Mouse (Mus musculus): ENCODE measurements around the gene Rph3al. TPM values are rescaled to one million over a fixed set of nuclear protein-coding genes. Genes with fewer than 3 reads are reported as not detected.
A peak's percentile ranks its signal among the peaks of the same experiment; 100 is the strongest.

The Rph3al gene
- polyA plus RNA-seq, 1 experiment from 2014 or later, result 2.2 TPM

DNA sequence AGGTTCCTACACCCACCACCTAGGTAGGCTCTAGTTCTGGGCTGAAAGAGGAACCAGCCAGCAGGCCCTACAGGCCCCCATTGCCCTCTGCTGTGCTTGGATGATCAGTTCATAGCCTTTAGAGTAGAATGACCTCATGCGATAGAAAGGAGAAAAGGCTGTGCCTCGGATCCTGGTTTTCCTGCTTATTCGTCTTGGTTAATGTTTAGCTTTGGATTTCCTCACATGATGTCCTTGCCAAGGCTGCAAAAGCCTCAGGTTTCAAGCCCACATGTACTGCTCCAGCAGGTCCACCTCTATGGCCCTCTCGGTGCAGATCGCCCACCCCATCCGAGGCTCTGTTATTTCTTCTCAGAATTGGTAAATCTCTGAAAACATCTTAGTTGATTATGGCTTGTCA lies 33.2 kb downstream of the Rph3al start:
- ATAC-seq (ENCODE audit: low FRiP score) (no peak), DNase-seq (ENCODE audit: low spot score) (no peak)
- no peaks in the 10 kb centered on the region for H3K27me3 ChIP-seq (ENCODE audit: control insufficient read depth, insufficient read depth, low read length)
- H3K9ac ChIP-seq (ENCODE audit: low read depth, low read length), result no peak overlapping the region
- WGBS, result 61% methylated on average over 6 of the region's 6 CpGs
- no peaks in the 10 kb centered on the region for H3K36me3 ChIP-seq (ENCODE audit: control insufficient read depth, insufficient read depth, low read length)
- no peaks in the 10 kb centered on the region for H3K9me3 ChIP-seq (ENCODE audit: control insufficient read depth, low read length)
- H3K4me2 ChIP-seq (replicated peaks; ENCODE audit: low read depth, low read length), result no peak overlapping the region
- H3K4me3 ChIP-seq (ENCODE audit: low read depth, low read length), result no peak overlapping the region
- H3K27ac ChIP-seq (ENCODE audit: low read depth, low read length), result no peak overlapping the region; the same call in 1 of the 2 replicates
- H3K4me1 ChIP-seq (replicated peaks; ENCODE audit: control insufficient read depth, insufficient read depth, low read length), result 0 out of 2 replicates have a peak, but pooled peaks cover 3% of the 10 kb centered on the region

DNA sequence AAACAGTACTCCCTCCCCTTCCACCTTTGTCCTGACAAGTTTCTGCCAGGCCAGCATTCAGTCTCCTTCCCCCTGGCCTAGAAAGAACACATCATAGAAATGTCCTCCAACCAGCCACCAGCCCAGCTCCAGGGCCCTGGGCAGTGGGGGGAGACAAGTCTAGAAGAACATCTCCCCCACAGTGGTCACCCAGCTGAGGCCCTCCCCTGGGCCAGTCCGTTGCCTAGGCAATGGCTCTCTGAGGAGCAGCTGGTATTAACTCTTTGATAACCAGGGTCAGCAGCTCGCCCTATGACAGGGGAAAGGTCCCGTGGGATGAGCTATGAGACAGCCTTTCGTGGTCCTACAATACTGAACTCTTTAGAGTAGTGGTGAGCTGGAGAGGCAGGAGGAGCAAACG lies 33.7 kb downstream of the Rph3al start:
- WGBS, result 12% methylated on average over 5 of the region's 5 CpGs
- peak; percentile 52 for DNase-seq (ENCODE audit: low spot score)
- H3K36me3 ChIP-seq (ENCODE audit: control insufficient read depth, insufficient read depth, low read length), result no peaks in the 10 kb centered on the region
- no peaks in the 10 kb centered on the region for H3K27me3 ChIP-seq (ENCODE audit: control insufficient read depth, insufficient read depth, low read length)
- H3K9ac ChIP-seq (ENCODE audit: low read depth, low read length), result no peak overlapping the region
- no peaks in the 10 kb centered on the region for H3K9me3 ChIP-seq (ENCODE audit: control insufficient read depth, low read length)
- no peak overlapping the region; the same call in 1 of the 2 replicates for H3K27ac ChIP-seq (ENCODE audit: low read depth, low read length)
- 0 out of 2 replicates have a peak, but pooled peaks have one; percentile 60 for ATAC-seq (ENCODE audit: low FRiP score)
- H3K4me3 ChIP-seq (ENCODE audit: low read depth, low read length), result no peak overlapping the region
- H3K4me1 ChIP-seq (replicated peaks; ENCODE audit: control insufficient read depth, insufficient read depth, low read length), result 0 out of 2 replicates have a peak, but pooled peaks cover 3% of the 10 kb centered on the region
- H3K4me2 ChIP-seq (replicated peaks; ENCODE audit: low read depth, low read length), result no peak overlapping the region

GRCm38 (mm10) chr11:75903486-75903885 lies 34.7 kb downstream of the Rph3al start:
- H3K9ac ChIP-seq (ENCODE audit: low read depth, low read length), result no peak overlapping the region
- no peak overlapping the region for H3K27ac ChIP-seq (ENCODE audit: low read depth, low read length)
- 72% methylated on average over 3 of the region's 3 CpGs for WGBS
- no peak overlapping the region for H3K4me3 ChIP-seq (ENCODE audit: low read depth, low read length)
- H3K4me2 ChIP-seq (replicated peaks; ENCODE audit: low read depth, low read length), result no peak overlapping the region
- peak; percentile 55 for DNase-seq (ENCODE audit: low spot score)
- no peak for ATAC-seq (ENCODE audit: low FRiP score)
- no peaks in the 10 kb centered on the region for H3K9me3 ChIP-seq (ENCODE audit: control insufficient read depth, low read length)
- no peaks in the 10 kb centered on the region for H3K27me3 ChIP-seq (ENCODE audit: control insufficient read depth, insufficient read depth, low read length)
- 0 out of 2 replicates have a peak, but pooled peaks cover 3% of the 10 kb centered on the region for H3K4me1 ChIP-seq (replicated peaks; ENCODE audit: control insufficient read depth, insufficient read depth, low read length)
- H3K36me3 ChIP-seq (ENCODE audit: control insufficient read depth, insufficient read depth, low read length), result no peaks in the 10 kb centered on the region

DNA sequence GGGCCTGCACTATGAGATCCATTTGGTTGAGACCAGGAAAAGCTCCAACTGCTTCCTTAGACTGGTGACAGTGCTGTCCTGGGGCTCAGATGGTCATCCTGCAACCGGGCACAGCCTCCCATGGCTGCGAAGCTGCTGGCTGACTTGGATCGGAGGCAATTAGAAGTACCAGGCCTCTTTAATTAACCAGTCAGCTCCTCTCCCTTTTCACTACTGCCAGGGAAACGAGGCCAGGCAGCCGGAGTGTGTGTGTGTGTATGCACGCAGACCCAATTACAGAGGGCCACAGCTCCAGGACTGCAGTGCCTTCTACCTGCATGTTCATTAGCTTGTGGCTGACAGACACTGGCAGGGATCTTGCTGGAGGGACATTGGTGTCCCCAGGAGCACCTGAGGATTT lies 36.9 kb downstream of the Rph3al start:
- Histone ChIP-seq H3K4me2 (replicated peaks; ENCODE audit: low read depth, low read length) (no peak overlapping the region), H3K4me1 (replicated peaks; ENCODE audit: control insufficient read depth, insufficient read depth, low read length) (0 out of 2 replicates have a peak, but pooled peaks cover 3% of the 10 kb centered on the region), H3K4me3 (ENCODE audit: low read depth, low read length) (no peak overlapping the region), H3K36me3 (ENCODE audit: control insufficient read depth, insufficient read depth, low read length) (no peaks in the 10 kb centered on the region), H3K27me3 (ENCODE audit: control insufficient read depth, insufficient read depth, low read length) (no peaks in the 10 kb centered on the region), H3K9ac (ENCODE audit: low read depth, low read length) (no peak overlapping the region), H3K9me3 (ENCODE audit: control insufficient read depth, low read length) (no peaks in the 10 kb centered on the region), H3K27ac (ENCODE audit: low read depth, low read length) (no peak overlapping the region; the same call in 1 of the 2 replicates)
- 70% methylated on average over 6 of the region's 6 CpGs for WGBS
- DNase-seq (ENCODE audit: low spot score) (no peak), ATAC-seq (ENCODE audit: low FRiP score) (no peak)

GRCm38 (mm10) chr11:75899676-75900075 lies 38.6 kb downstream of the Rph3al start:
- no peak overlapping the region for H3K27ac ChIP-seq (ENCODE audit: low read depth, low read length)
- no peak for ATAC-seq (ENCODE audit: low FRiP score)
- H3K9me3 ChIP-seq (ENCODE audit: control insufficient read depth, low read length), result no peaks in the 10 kb centered on the region
- H3K9ac ChIP-seq (ENCODE audit: low read depth, low read length), result no peak overlapping the region
- no peaks in the 10 kb centered on the region for H3K27me3 ChIP-seq (ENCODE audit: control insufficient read depth, insufficient read depth, low read length)
- no peak overlapping the region for H3K4me3 ChIP-seq (ENCODE audit: low read depth, low read length)
- 52% methylated on average over 9 of the region's 9 CpGs for WGBS
- H3K36me3 ChIP-seq (ENCODE audit: control insufficient read depth, insufficient read depth, low read length), result no peaks in the 10 kb centered on the region
- no peak for DNase-seq (ENCODE audit: low spot score)
- H3K4me1 ChIP-seq (replicated peaks; ENCODE audit: control insufficient read depth, insufficient read depth, low read length), result 0 out of 2 replicates have a peak, but pooled peaks cover 3% of the 10 kb centered on the region
- H3K4me2 ChIP-seq (replicated peaks; ENCODE audit: low read depth, low read length), result no peak overlapping the region

DNA sequence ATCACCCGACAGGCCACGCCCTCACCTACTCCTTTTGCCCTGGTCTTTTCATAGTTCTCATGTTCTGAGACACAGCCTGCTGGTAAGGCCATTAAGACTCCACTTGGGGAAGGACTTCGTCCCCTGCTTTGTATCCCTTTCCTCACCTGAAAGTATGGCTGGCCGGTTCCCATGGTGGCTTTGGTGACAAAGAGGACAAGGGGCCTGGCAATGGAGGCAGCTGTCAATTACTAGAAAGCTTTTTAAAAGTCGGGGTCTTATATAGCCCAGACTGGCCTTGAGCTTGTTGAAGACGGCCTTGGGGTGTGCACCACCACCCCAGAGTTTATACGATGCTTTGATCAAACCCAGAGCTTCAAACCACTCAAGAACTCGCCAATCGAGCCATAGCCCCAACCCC lies 39.7 kb downstream of the Rph3al start:
- no peak overlapping the region for H3K4me3 ChIP-seq (ENCODE audit: low read depth, low read length)
- DNase-seq (ENCODE audit: low spot score) (no peak), ATAC-seq (ENCODE audit: low FRiP score) (no peak)
- no peaks in the 10 kb centered on the region for H3K36me3 ChIP-seq (ENCODE audit: control insufficient read depth, insufficient read depth, low read length)
- WGBS, result 90% methylated on average over 9 of the region's 9 CpGs
- no peak overlapping the region for H3K27ac ChIP-seq (ENCODE audit: low read depth, low read length)
- no peak overlapping the region for H3K4me2 ChIP-seq (replicated peaks; ENCODE audit: low read depth, low read length)
- H3K27me3 ChIP-seq (ENCODE audit: control insufficient read depth, insufficient read depth, low read length), result no peaks in the 10 kb centered on the region
- H3K9me3 ChIP-seq (ENCODE audit: control insufficient read depth, low read length), result no peaks in the 10 kb centered on the region
- H3K9ac ChIP-seq (ENCODE audit: low read depth, low read length), result no peak overlapping the region
- no peaks in the 10 kb centered on the region for H3K4me1 ChIP-seq (replicated peaks; ENCODE audit: control insufficient read depth, insufficient read depth, low read length)

- WGBS, result 70% methylated on average over 12 of the region's 12 CpGs
- ATAC-seq (ENCODE audit: low FRiP score), result no peak
Measured at GRCm38 (mm10) chr11:75894791-75895420, 43.3 kb downstream of the Rph3al start.

GRCm38 (mm10) chr11:75893956-75894355 lies 44.3 kb downstream of the Rph3al start:
- DNase-seq (ENCODE audit: low spot score), result no peak
- H3K27ac ChIP-seq (ENCODE audit: low read depth, low read length), result no peak overlapping the region
- H3K4me2 ChIP-seq (replicated peaks; ENCODE audit: low read depth, low read length), result no peak overlapping the region
- no peak overlapping the region for H3K4me3 ChIP-seq (ENCODE audit: low read depth, low read length)
- H3K4me1 ChIP-seq (replicated peaks; ENCODE audit: control insufficient read depth, insufficient read depth, low read length), result no peaks in the 10 kb centered on the region
- H3K27me3 ChIP-seq (ENCODE audit: control insufficient read depth, insufficient read depth, low read length), result no peaks in the 10 kb centered on the region
- ATAC-seq (ENCODE audit: low FRiP score), result no peak
- no peak overlapping the region for H3K9ac ChIP-seq (ENCODE audit: low read depth, low read length)
- H3K36me3 ChIP-seq (ENCODE audit: control insufficient read depth, insufficient read depth, low read length), result no peaks in the 10 kb centered on the region
- 80% methylated on average over 2 of the region's 2 CpGs for WGBS
- H3K9me3 ChIP-seq (ENCODE audit: control insufficient read depth, low read length), result no peaks in the 10 kb centered on the region

More at GRCm38 (mm10) chr11:75894791-75895420, 43.3 kb downstream of the Rph3al start:
- Histone ChIP-seq H3K9ac (ENCODE audit: low read depth, low read length) (no peak overlapping the region), H3K4me1 (replicated peaks; ENCODE audit: control insufficient read depth, insufficient read depth, low read length) (no peaks in the 10 kb centered on the region), H3K9me3 (ENCODE audit: control insufficient read depth, low read length) (no peaks in the 10 kb centered on the region), H3K27ac (ENCODE audit: low read depth, low read length) (0 out of 2 replicates have a peak overlapping the region, but pooled peaks have one; percentile 10), H3K27me3 (ENCODE audit: control insufficient read depth, insufficient read depth, low read length) (no peaks in the 10 kb centered on the region), H3K4me3 (ENCODE audit: low read depth, low read length) (no peak overlapping the region), H3K36me3 (ENCODE audit: control insufficient read depth, insufficient read depth, low read length) (no peaks in the 10 kb centered on the region), H3K4me2 (replicated peaks; ENCODE audit: low read depth, low read length) (no peak overlapping the region)
- no peak for DNase-seq (ENCODE audit: low spot score)

- Histone ChIP-seq H3K9ac (ENCODE audit: low read depth, low read length) (no peak overlapping the region), H3K36me3 (ENCODE audit: control insufficient read depth, insufficient read depth, low read length) (no peaks in the 10 kb centered on the region), H3K27me3 (ENCODE audit: control insufficient read depth, insufficient read depth, low read length) (no peaks in the 10 kb centered on the region), H3K9me3 (ENCODE audit: control insufficient read depth, low read length) (no peaks in the 10 kb centered on the region), H3K4me2 (replicated peaks; ENCODE audit: low read depth, low read length) (no peak overlapping the region), H3K27ac (ENCODE audit: low read depth, low read length) (no peak overlapping the region), H3K4me1 (replicated peaks; ENCODE audit: control insufficient read depth, insufficient read depth, low read length) (no peaks in the 10 kb centered on the region), H3K4me3 (ENCODE audit: low read depth, low read length) (no peak overlapping the region)
- ATAC-seq (ENCODE audit: low FRiP score) (no peak), DNase-seq (ENCODE audit: low spot score) (no peak)
- 79% methylated on average over 3 of the region's 3 CpGs for WGBS
Measured at GRCm38 (mm10) chr11:75887349-75887748, 50.9 kb downstream of the Rph3al start.
